Mouse (Mus musculus): ENCODE data around the gene Mettl2.
A peak's percentile ranks its signal among the peaks of the same experiment; 100 is the strongest.
"Not testable (repeated sequence)": the region's sequence is repeated elsewhere in the genome, so short reads cannot be mapped to it uniquely, and the experiment has no call there.

Gene Mettl2

GRCm38 (mm10) chr11:105125735-105126519 lies at the start of gene Mettl2:
Mettl2 (plus strand) TSS chr11:105126425.
- DNase-seq (ENCODE audit: low spot score) = peak; percentile 80

- DNase-seq (ENCODE audit: low spot score) = not testable (repeated sequence)
These were observed 13.8 kb upstream of the Mettl2 start for GRCm38 (mm10) chr11:105112448-105112847.

- no peak for DNase-seq (ENCODE audit: low spot score)
These were observed 8.4 kb upstream of the Mettl2 start for GRCm38 (mm10) chr11:105117814-105118213.

- DNase-seq (ENCODE audit: low spot score) = no peak
These were observed 5.6 kb upstream of the Mettl2 start for GRCm38 (mm10) chr11:105120551-105121061.

- DNase-seq (ENCODE audit: low spot score) = not testable (repeated sequence)
These were observed 4.4 kb upstream of the Mettl2 start for GRCm38 (mm10) chr11:105121792-105122191.

GRCm38 (mm10) chr11:105123986-105124385 lies 2.2 kb upstream of the Mettl2 start:
- DNase-seq (ENCODE audit: low spot score) = no peak

- no peak for DNase-seq (ENCODE audit: low spot score)
These were observed 350 bp downstream of the Mettl2 start for GRCm38 (mm10) chr11:105126520-105127029.

- no peak for DNase-seq (ENCODE audit: low spot score)
These were observed 9.5 kb downstream of the Mettl2 start for GRCm38 (mm10) chr11:105135692-105136091.

GRCm38 (mm10) chr11:105137255-105137654 lies 11.0 kb downstream of the Mettl2 start:
- not testable (repeated sequence) for DNase-seq (ENCODE audit: low spot score)

GRCm38 (mm10) chr11:105140512-105140911 lies 14.3 kb downstream of the Mettl2 start:
- DNase-seq (ENCODE audit: low spot score) = not testable (repeated sequence)

GRCm38 (mm10) chr11:105141115-105141514 lies 14.9 kb downstream of the Mettl2 start:
- DNase-seq (ENCODE audit: low spot score) = no peak

GRCm38 (mm10) chr11:105143564-105143963 lies 17.3 kb downstream of the Mettl2 start:
- DNase-seq (ENCODE audit: low spot score) = no peak

- no peak for DNase-seq (ENCODE audit: low spot score)
These were observed 17.9 kb downstream of the Mettl2 start for GRCm38 (mm10) chr11:105144084-105144483.

GRCm38 (mm10) chr11:105144508-105145210 lies 18.4 kb downstream of the Mettl2 start:
- DNase-seq (ENCODE audit: low spot score) = no peak

- DNase-seq (ENCODE audit: low spot score) = no peak
These were observed 19.0 kb downstream of the Mettl2 start for GRCm38 (mm10) chr11:105145211-105145610.

- no peak for DNase-seq (ENCODE audit: low spot score)
These were observed 20.4 kb downstream of the Mettl2 start, which contains the start of gene Gm10842 for GRCm38 (mm10) chr11:105146593-105146992. Gm10842 (plus strand) TSS chr11:105146893.

- DNase-seq (ENCODE audit: low spot score) = no peak
These were observed 23.1 kb downstream of the Mettl2 start for GRCm38 (mm10) chr11:105149353-105149752.

- DNase-seq (ENCODE audit: low spot score) = no peak
These were observed 23.5 kb downstream of the Mettl2 start for GRCm38 (mm10) chr11:105149766-105150165.

GRCm38 (mm10) chr11:105150691-105151090 lies 24.5 kb downstream of the Mettl2 start:
- no peak for DNase-seq (ENCODE audit: low spot score)

- DNase-seq (ENCODE audit: low spot score) = no peak
These were observed 25.2 kb downstream of the Mettl2 start for GRCm38 (mm10) chr11:105151226-105152016.

GRCm38 (mm10) chr11:105152017-105152300 lies 25.7 kb downstream of the Mettl2 start:
- DNase-seq (ENCODE audit: low spot score) = no peak

GRCm38 (mm10) chr11:105152357-105152899 lies 26.2 kb downstream of the Mettl2 start:
- no peak for DNase-seq (ENCODE audit: low spot score)
